Mouse (Mus musculus) cerebellum, postnatal 25 days (tissue): ENCODE measurements around the gene Epha2.

Experiments used
- DNase-seq, 2 experiments: peaks; one replicate each; pipeline ENCODE4 v3.0.0; 2021; ENCODE audit warnings: mixed read lengths in 2 of 2

Gene Epha2

GRCm38 (mm10) chr4:141280471-141280870 lies 20.6 kb upstream of the Epha2 start:
- no peak for DNase-seq

DNA sequence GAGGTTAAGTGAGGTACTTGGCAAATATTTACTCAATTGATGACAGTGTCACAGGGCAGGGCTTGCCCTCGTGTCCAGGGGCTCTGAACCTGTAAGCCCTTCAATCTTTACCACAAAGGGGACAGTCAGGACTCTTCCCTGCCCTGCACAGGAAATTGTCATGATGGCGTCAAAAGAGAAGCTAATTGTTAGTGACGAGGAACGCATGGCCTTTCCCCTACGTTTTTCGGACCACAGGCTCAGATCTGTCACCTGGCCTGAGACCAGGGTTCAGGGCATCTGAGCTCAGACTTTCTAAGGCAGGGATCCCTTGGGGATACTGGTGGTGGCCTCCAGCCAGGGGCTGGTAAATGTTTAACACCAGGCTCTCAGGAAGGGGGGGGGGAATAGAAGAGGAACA lies 19.9 kb upstream of the Epha2 start:
- DNase-seq = no peak

- DNase-seq = no peak
These were observed 19.5 kb upstream of the Epha2 start for GRCm38 (mm10) chr4:141281578-141281977.

GRCm38 (mm10) chr4:141282087-141282486 lies 19.0 kb upstream of the Epha2 start:
- no peak for DNase-seq

GRCm38 (mm10) chr4:141282623-141283022 lies 18.4 kb upstream of the Epha2 start:
- DNase-seq = no peak

GRCm38 (mm10) chr4:141283176-141283878 lies 17.7 kb upstream of the Epha2 start:
- DNase-seq = no peak

- DNase-seq = no peak
These were observed 17.1 kb upstream of the Epha2 start for GRCm38 (mm10) chr4:141283879-141284411.

DNA sequence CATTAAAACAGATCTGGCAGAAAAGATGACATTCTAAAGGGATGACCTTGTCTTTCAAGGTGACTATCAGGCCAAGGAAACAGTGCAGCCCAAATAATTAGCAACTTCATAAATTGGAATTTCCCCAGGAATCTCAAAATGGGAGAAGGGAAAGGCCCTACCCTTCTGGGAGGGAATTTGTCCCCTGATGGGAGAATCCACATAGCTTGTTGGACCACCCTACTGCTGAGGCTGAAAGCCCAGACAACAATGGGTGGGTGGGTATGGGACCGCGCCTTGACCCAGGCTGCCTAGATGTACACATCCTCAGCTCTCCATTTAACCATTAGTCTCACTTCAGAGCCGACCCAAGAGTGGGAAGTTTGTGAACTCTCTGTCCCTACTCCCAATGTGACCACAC lies 16.6 kb upstream of the Epha2 start:
- DNase-seq = no peak

- no peak for DNase-seq
These were observed 15.9 kb upstream of the Epha2 start for GRCm38 (mm10) chr4:141285128-141285527.

GRCm38 (mm10) chr4:141286860-141287517 lies 14.1 kb upstream of the Epha2 start:
- DNase-seq = no peak

GRCm38 (mm10) chr4:141287518-141288004 lies 13.5 kb upstream of the Epha2 start:
- no peak for DNase-seq

GRCm38 (mm10) chr4:141288152-141288551 lies 12.9 kb upstream of the Epha2 start:
- no peak for DNase-seq

DNA sequence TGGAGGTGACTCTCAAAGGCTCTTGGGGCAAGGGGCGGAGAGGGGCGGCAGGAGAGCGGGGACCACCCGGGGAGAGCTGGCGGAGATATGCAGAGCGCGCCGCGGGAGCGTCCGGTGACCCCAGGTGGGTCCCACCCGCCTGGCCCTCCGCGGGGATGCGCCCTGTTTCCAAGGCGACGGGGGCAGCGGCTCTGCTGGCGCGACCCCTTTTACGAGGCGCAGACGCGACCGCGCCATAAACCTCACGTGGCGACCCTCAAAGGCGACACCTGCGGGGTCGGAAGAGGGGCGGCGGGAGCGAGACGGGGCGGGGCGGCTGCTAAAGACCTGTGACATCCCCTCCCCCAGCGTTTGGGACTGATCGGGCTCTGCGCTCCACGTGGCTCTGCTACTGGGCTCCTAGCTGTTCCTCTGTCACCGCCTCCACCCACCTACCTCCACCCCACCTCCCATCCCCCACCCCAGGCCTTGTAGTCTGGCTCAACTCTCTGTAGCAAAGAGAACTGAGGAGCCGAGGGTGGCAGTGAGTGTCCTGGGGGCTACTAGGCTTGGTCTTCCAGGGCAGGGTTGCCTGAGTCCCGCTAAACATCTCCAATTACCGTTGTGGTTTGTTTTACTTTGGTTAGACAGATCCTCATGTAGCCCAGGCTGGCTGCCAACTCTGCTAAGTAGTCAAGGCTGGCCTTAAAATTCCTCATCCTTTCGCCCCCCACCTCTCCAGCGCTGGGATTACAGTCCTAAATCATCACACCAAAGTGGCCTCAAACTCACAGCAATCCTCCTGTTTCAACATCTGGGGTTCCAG lies 9.3 kb upstream of the Epha2 start:
- no peak for DNase-seq

GRCm38 (mm10) chr4:141295774-141296186 lies 5.3 kb upstream of the Epha2 start:
- DNase-seq = no peak

DNA sequence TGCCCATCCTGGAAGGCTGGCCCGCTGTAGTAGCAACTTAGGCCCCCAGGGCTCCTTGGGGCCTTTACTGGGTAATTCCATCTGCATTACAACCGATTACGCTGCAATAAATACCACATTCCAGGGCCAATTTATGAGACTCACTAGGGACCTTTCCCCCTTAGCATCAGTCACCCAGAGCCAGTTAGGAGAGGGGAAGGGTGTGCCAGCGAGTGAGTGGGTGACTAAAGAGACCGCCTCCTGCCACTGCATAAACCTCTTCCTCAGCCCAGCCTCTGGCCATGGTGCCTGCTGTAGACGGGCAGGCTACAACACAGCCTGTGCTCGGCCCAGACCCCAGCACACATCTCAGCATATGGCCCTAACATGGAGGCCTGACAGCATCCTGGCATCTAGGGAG lies 3.1 kb upstream of the Epha2 start:
- DNase-seq = no peak

- DNase-seq = no peak
These were observed 1.7 kb upstream of the Epha2 start for GRCm38 (mm10) chr4:141299356-141299755.

GRCm38 (mm10) chr4:141300196-141300595 lies 844 bp upstream of the Epha2 start:
- DNase-seq = no peak

DNA sequence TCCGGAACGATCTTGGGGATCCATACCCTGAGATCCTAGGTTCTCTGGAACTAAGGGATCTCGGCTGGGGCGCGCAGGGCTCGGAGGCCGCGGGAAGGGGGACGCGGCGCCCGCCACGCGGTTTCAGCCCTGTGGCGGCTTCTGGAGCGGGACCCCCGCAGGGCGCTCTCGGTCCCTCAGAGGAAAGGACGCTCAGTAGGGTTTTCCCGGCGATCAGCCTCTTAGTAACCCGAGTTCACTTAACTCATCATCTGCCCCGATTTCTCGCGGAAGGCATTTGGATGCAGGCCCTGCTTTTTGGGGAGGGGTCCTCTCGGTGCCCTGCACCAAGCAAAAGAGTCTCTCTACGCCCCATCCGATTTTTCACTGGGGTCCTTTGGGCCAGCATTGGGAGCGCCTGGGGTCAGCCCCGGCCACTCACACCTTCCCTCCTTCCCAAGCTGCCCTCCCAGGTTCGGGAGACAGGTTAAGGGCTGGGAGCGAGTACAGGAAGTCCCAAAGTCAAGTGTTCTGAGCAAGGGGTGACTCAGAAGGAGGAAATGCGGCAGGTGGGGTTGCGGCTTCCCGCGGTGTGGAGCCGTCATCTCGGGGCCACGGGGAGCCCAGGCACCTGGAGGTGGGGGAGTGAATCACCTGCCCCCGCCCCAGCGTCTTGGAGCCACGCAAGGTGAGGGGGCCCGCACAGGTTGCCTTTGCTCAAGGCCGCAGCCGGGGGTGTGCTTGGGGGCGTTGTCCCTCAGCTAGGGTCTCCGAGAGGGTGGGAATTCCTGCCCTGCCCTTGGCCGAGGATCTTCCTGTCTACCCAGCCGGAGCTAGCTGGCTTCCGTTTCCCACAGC lies 769 bp downstream of the Epha2 start:
- DNase-seq = peak in 1 of 2 experiments; percentile 31

- DNase-seq = no peak
These were observed 1.7 kb downstream of the Epha2 start for GRCm38 (mm10) chr4:141302428-141303401.

- no peak for DNase-seq
These were observed 2.6 kb downstream of the Epha2 start for GRCm38 (mm10) chr4:141303402-141304222.
